Mouse (Mus musculus): ENCODE results near the gene Esr1.
"Not testable (repeated sequence)": the region's sequence is repeated elsewhere in the genome, so short reads cannot be mapped to it uniquely, and the experiment has no call there.

- not testable (repeated sequence) for TF ChIP-seq CTCF (IDR thresholded peaks at IDR 0.05; ENCODE audit: low read depth, low read length); EP300 (IDR thresholded peaks at IDR 0.05; ENCODE audit: insufficient read depth, low read depth, low read length)
Measured at GRCm38 (mm10) chr10:4751091-4751490, 139.7 kb downstream of the Esr1 start.
